Comparison of ENCODE assay signal across 32 mouse cellular contexts in genomic region chr11:26202842-26203241, GRCm38 (mm10). TPM values are rescaled to one million over a fixed set of nuclear protein-coding genes. Genes with fewer than 3 reads are reported as not detected.
"Had no signal": no experiment of that assay in that cellular context is flagged by ENCODE, and none has a peak within 500 bp of the region (broad histone marks: within the 10 kb centered on the region; RNA-seq: fewer than 3 reads in every experiment).

No protein-coding gene starts in this region.

- H3K27me3 ChIP-seq: limb, embryonic 12.5 days; limb, embryonic 13.5 days; limb, embryonic 15.5 days; liver, embryonic 12.5 days; liver, embryonic 13.5 days; liver, embryonic 15.5 days; lung, embryonic 15.5 days; megakaryocyte, embryonic 14.5 days; midbrain, embryonic 12.5 days; midbrain, embryonic 13.5 days; midbrain, embryonic 15.5 days; neural tube, embryonic 12.5 days had no signal

- DNase-seq: left cerebral cortex, postnatal 4 days; liver; liver, embryonic 13.5 days; lung, adult 18-20 months; lung, adult 2 months; lung, embryonic 14.5 days; lung, postnatal 10 days; lung, postnatal 14 days; lung, postnatal 36 days; lung, postnatal 4 days; midbrain, embryonic 14.5 days had no signal

- H3K27ac ChIP-seq: limb, embryonic 10.5 days; limb, embryonic 12.5 days; limb, embryonic 13.5 days; limb, embryonic 15.5 days; liver, embryonic 12.5 days; liver, embryonic 13.5 days; liver, embryonic 14.5 days; liver, embryonic 15.5 days; lung, embryonic 15.5 days; macrophage; midbrain, embryonic 10.5 days; midbrain, embryonic 12.5 days; midbrain, embryonic 13.5 days; midbrain, embryonic 15.5 days; neural tube, embryonic 12.5 days had no signal

- H3K36me3 ChIP-seq: limb, embryonic 10.5 days; limb, embryonic 12.5 days; limb, embryonic 13.5 days; limb, embryonic 15.5 days; liver, embryonic 12.5 days; liver, embryonic 13.5 days; liver, embryonic 15.5 days; lung, embryonic 15.5 days; midbrain, embryonic 10.5 days; midbrain, embryonic 12.5 days; midbrain, embryonic 13.5 days; midbrain, embryonic 15.5 days; neural tube, embryonic 12.5 days had no signal

- H3K9me3 ChIP-seq: limb, embryonic 10.5 days; limb, embryonic 12.5 days; limb, embryonic 13.5 days; limb, embryonic 15.5 days; liver, embryonic 12.5 days; liver, embryonic 13.5 days; liver, embryonic 15.5 days; lung, embryonic 15.5 days; megakaryocyte, embryonic 14.5 days; midbrain, embryonic 10.5 days; midbrain, embryonic 12.5 days; midbrain, embryonic 13.5 days; midbrain, embryonic 15.5 days; neural tube, embryonic 12.5 days had no signal

- H3K4me1 ChIP-seq: limb, embryonic 10.5 days; limb, embryonic 12.5 days; limb, embryonic 13.5 days; limb, embryonic 15.5 days; liver, embryonic 12.5 days; liver, embryonic 13.5 days; lung, embryonic 15.5 days; megakaryocyte, embryonic 14.5 days; midbrain, embryonic 10.5 days; midbrain, embryonic 12.5 days; midbrain, embryonic 13.5 days; midbrain, embryonic 15.5 days; neural tube, embryonic 12.5 days had no signal

- ATAC-seq: liver, embryonic 12.5 days; lung, postnatal 0 days; midbrain, embryonic 13.5 days; midbrain, embryonic 15.5 days; midbrain, embryonic 16.5 days had no signal

- H3K4me2 ChIP-seq: limb, embryonic 12.5 days; limb, embryonic 13.5 days; limb, embryonic 15.5 days; liver, embryonic 11.5 days; liver, embryonic 12.5 days; liver, embryonic 13.5 days; liver, embryonic 15.5 days; lung, embryonic 14.5 days; lung, embryonic 15.5 days; midbrain, embryonic 11.5 days; midbrain, embryonic 12.5 days; midbrain, embryonic 13.5 days; midbrain, embryonic 15.5 days; neural tube, embryonic 12.5 days had no signal

- H3K4me3 ChIP-seq: limb, embryonic 10.5 days; limb, embryonic 12.5 days; limb, embryonic 13.5 days; limb, embryonic 15.5 days; liver, embryonic 12.5 days; liver, embryonic 13.5 days; liver, embryonic 15.5 days; lung, embryonic 15.5 days; megakaryocyte, embryonic 14.5 days; midbrain, embryonic 10.5 days; midbrain, embryonic 12.5 days; midbrain, embryonic 13.5 days; midbrain, embryonic 15.5 days; myocyte; neural tube, embryonic 12.5 days had no signal

- H3K9ac ChIP-seq: limb, embryonic 12.5 days; limb, embryonic 13.5 days; limb, embryonic 15.5 days; liver, embryonic 12.5 days; liver, embryonic 13.5 days; liver, embryonic 14.5 days; liver, embryonic 15.5 days; lung, embryonic 14.5 days; lung, embryonic 15.5 days; midbrain, embryonic 12.5 days; midbrain, embryonic 13.5 days; midbrain, embryonic 15.5 days; neural tube, embryonic 12.5 days had no signal

RNA-seq across cellular contexts. Expression of gene 5730522E02Rik, which starts 7.7 kb away (rescaled TPM):
- total RNA-seq: monocyte, adult 5-6 weeks had no signal
- polyA plus RNA-seq: macrophage, myocyte had no signal
